Mouse (Mus musculus): ENCODE data around the gene Scyl1.
A peak's percentile ranks its signal among the peaks of the same experiment; 100 is the strongest.
"Not testable (repeated sequence)": the region's sequence is repeated elsewhere in the genome, so short reads cannot be mapped to it uniquely, and the experiment has no call there.

The Scyl1 gene

GRCm38 (mm10) chr19:5770925-5771860 lies at the start of gene Scyl1:
Gene Scyl1, minus strand, starts transcription at chr19:5771419.
- peak; percentile 94 to 96 for DNase-seq

DNA sequence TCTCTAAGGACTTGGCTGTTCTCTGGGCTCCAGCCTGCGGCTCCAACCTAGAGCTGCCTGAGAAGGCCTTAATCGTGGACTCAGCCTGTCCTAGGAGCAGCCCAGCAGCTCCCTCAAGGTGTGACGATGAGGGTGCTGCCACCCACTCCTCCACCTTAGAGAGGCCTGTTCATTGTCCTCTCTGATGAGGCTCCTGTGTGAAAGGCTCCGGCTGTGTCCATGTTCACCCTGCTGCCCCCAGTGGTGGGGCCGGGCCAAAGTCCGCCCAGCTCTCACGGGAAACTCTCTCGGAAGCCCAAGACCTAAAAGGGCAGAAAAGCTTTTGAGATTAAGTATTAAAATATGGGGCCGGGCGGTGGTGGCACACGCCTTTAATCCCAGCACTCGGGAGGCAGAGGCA lies 48.3 kb upstream of the Scyl1 start:
- DNase-seq = peak; percentile 83 to 93

DNA sequence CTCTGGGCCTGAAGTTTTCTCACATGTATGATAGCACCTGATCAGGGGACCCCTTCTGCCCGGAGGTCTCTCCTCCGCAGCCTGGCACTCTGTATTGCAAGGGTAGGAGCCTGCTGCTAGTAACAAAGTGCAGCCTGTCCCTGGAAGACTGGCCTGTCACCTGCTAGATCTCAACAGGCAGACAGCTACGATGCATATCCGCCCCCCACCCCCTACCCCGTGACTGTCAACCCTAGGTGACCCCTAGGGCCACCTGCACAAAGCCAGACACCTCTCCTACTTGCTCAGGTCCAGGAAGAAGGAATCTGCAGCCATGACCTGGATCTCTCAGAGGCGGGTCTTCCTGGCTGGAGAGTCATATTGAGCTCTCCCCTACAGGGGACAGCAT lies 47.4 kb upstream of the Scyl1 start:
- no peak for DNase-seq

GRCm38 (mm10) chr19:5817703-5818589 lies 46.7 kb upstream of the Scyl1 start:
- peak; percentile 87 to 91 for DNase-seq

GRCm38 (mm10) chr19:5815928-5816327 lies 44.7 kb upstream of the Scyl1 start:
- DNase-seq = peak; percentile 78 to 91

- no peak for DNase-seq
These were observed 43.8 kb upstream of the Scyl1 start for GRCm38 (mm10) chr19:5815010-5815409.

- DNase-seq = not testable (repeated sequence)
These were observed 42.8 kb upstream of the Scyl1 start for GRCm38 (mm10) chr19:5814048-5814447.

DNA sequence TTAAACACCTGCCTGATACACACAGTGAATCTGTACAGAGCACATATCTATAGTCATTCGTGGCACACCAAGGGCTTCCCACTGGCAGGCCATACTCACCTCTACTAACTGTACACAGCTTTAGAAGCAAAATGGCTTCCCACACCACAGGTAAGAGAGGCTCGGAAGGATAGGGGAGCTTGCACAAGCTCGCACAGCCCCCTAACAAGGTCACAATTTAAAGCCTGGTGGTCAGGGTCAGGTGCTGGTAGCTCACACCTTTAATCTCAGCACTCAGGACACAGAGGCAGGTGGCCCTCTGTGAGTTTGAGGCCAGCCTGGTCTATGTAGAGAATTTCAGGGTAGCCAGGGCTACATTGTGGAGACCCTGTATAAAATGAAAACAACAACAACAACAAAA lies 42.3 kb upstream of the Scyl1 start:
- no peak for DNase-seq

DNA sequence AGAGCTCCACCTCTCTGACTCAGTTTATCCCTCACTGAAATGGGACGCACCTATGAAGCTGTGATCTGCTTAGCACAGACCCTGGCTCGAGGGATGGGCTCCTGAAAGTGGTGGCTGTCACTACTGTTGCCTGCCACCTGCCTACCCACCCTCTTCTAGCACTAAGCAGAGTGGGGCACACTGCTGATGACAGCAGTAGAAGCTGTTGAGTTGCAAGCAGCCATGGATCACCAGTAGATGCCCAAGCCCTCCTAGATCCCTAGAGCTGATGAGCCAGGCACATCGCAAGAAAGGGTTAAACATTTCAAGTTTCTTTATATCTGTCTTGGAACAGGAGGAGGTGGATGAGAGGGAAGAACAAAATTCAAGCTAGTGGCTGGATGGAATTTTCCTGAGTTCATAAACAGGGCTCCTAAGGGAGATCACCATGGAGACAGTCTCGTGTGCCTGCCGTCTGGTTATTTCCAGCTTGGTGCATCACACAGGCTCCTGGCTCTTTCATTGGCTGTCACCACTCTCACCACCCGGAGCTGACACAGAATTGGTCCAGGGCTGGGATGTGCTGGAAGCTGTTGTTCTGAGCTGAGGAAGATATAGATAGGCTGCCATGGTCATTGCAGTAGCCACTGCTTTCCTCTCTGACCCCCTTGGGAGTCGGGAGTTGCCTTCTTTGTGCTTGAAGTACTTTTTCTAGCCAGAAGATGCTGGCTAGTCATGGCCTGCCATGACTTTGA lies 40.7 kb upstream of the Scyl1 start:
- DNase-seq = peak; percentile 78 to 94

DNA sequence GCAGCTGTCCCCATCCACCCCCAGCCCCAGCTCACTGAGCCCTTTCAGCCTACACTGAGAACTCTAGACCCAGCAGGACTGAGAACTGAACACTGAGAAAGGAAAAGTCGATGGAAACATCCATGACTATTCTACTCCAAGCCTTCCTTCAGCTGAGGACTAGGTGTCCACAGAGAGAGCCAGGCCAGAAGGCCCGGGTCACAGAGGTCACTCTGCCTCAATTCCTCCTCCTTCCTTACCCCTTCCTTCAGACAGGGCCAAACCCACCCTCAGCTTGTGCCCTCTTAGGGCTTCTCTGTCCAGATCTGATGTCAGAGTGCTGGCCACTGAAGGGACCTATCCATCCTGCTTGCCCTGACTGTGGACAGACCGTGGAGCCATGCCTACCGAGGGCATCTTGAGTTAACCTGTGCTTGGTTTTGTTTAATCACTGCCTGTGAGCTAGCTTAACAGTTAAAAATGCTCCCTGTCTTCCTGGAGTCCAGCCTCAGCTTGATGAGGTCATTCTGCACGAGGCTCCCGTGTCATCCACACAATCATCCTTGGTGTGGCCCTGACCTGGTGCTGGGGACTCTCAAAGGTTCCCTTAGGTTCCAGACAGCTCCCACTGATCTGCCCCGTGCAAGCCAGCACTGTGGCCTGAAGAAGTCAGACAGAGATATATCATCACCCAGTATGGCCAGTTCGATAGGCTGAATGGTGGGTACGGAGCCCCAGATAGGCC lies 39.8 kb upstream of the Scyl1 start:
- DNase-seq = no peak

DNA sequence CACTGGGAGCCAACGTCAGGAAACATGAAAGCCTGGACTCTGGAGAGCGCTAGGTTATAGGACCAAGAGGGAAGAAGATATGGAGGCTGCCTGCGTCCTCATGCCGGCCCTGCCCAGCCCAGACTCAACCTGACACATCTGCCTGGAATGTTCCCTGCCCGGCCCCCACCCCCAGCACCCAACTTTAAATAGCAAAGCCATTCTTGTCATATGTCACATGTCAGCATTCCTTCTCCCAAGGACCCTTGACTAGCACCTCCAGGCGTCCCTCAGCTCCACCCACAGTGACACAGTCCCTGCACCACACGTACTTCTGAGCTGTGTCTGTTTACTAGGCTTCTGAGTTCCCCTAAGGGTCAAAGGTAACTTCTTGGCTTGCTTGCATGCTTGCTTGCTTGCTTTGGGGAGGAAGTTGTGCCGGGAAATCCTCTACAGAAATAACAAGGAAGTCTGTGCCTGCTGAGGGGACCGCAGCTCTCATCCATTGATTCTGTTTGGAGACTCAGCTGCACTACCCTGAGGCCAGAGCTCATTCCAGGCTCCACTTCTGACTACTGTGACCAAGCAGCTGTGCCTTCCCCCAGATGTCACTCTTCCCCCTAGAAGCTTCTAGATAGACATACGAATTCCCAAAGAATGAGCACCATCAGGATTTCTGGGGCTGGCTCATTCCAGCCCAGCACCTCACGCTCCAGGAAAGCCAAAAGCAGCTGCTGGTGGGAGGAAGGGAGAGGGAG lies 39.1 kb upstream of the Scyl1 start:
- peak; percentile 64 to 89 for DNase-seq

DNA sequence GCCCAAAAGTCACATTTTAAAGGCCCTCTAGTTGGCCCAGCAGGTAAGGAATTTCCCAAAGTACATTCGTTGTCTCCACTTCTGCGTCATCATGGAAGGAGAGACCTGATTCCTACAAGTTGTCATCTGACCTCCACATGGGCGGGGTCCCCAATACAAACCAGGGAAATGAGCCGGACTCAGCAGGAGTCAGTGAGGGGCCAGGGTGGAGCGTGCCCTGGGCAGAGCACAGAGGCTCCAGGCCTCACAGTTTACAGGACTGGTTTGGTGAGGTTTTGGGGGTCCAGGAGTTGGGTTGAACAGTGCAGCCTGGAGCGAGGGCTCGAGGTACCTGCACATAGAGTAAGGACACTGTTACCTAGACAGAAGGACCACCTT lies 38.5 kb upstream of the Scyl1 start:
- DNase-seq = no peak

DNA sequence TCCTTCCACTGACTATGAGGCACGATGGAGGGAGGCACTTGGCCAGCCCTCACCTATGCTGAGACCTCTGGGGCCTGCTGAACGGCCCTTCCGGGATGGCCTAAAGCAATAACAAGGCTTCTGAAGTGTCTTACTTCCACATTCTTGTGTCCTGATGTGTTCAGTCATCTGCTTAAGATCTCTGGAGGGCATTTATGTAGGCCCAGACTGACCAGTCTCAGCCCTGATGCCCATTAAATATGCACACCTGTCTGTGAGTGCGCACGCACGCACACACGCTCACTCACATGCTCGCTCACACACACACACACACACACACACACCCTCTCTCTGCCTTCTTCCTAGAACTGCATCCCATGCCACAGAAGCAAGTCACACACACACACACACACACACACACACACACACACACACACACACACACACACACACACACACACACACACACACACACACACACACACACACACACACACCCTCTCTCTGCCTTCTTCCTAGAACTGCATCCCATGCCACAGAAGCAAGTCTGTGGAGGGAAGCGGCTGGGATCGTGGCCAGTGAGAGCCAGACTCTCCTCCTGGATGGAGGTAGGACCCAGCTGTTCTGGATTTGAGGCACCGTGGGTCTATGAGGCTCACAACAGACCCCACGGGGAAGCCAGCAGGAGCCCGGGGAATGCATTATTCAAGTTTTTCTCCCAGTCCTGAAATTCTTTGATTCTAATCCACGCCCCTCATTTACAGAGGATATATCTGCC lies 37.9 kb upstream of the Scyl1 start:
- no peak for DNase-seq

DNA sequence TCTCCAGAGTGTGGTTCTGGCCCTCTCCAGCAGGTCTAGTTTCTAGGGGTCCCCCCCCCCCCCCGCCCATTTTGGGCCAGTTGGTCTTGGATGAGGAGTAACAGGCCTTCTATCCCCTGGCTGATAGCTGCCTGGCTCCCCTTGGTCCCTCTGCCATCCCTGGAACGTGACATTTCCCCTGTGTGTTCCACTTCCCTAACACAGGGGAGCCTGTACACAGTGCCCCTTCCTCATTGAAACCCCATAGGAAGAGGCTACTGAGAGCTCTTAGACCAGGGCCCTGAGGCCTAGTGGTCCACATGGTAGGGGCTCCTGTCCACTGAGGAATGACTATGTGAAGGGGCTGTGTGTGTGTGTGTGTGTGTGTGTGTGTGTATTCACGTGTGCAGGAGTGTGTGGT lies 36.5 kb upstream of the Scyl1 start:
- DNase-seq = no peak

GRCm38 (mm10) chr19:5806809-5807205 lies 35.6 kb upstream of the Scyl1 start:
- DNase-seq = peak in 1 of 2 experiments; percentile 67

GRCm38 (mm10) chr19:5806051-5806808 lies 35.0 kb upstream of the Scyl1 start:
- peak; percentile 75 to 79 for DNase-seq

- DNase-seq = no peak
These were observed 33.2 kb upstream of the Scyl1 start for GRCm38 (mm10) chr19:5804371-5804899.

- no peak for DNase-seq
These were observed 32.7 kb upstream of the Scyl1 start for GRCm38 (mm10) chr19:5803881-5804279.

GRCm38 (mm10) chr19:5803041-5803880 lies 32.0 kb upstream of the Scyl1 start:
- peak; percentile 100 for DNase-seq
